Mouse (Mus musculus): ENCODE data around the gene Sox5.

DNA sequence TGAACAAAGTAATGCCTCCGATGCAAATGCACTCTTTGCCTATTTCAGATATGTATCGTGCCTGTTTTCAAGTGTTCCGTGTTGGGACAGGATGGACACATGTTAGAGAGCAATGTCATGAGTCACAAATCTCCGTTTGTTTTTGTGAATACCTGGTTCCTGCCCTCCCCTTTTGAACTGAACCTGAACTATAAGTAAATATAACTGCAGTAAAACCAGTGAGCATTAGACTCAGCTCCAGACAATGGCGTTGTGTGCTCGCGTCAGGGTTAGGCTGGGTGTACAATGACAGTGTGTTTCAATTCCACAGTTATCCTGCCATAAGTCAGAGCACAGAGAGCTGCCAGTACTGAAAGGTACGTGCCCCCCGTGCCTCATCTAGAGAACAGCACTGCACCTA lies 739.8 kb downstream of the Sox5 start:
- TF ChIP-seq CTCF (IDR thresholded peaks at IDR 0.05; ENCODE audit: low read depth), result no peak
- no peak for TF ChIP-seq EP300 (IDR thresholded peaks at IDR 0.05; ENCODE audit: low read depth)

Measured in heart, postnatal 0 days (tissue).